Mouse (Mus musculus) ES-Bruce4 (cell line): Measurements from ENCODE around the gene Kpna2.

Experiments used
- CTCF ChIP-seq: IDR thresholded peaks from one replicate; pipeline ENCODE4 v1.8.1; 2011; ENCODE audit warnings: low read depth, low read length
- EP300 ChIP-seq: IDR thresholded peaks from 2 replicates; pipeline ENCODE4 v1.6.1; 2011; ENCODE audit warnings: low read depth, low read length; ENCODE audit not compliant: insufficient read depth

- TF ChIP-seq EP300 (no peak), CTCF (peak; percentile 57)
Observed at GRCm38 (mm10) chr11:106980455-106980854, 18.9 kb downstream of the Kpna2 start.
